Mouse (Mus musculus): ENCODE measurements around the gene Enah.

GRCm38 (mm10) chr1:182028231-182029210 lies 8.7 kb upstream of the Enah start:
- TF ChIP-seq POLR2A (IDR thresholded peaks at IDR 0.05; ENCODE audit: low read depth, low read length) (no peak), CTCF (conservative IDR thresholded peaks at IDR 0.05; ENCODE audit: insufficient read depth, insufficient read length, low read depth, low read length) (no peak)
